Mouse (Mus musculus): ENCODE data around the gene Itprip. TPM values are rescaled to one million over a fixed set of nuclear protein-coding genes. Genes with fewer than 3 reads are reported as not detected.

Itprip gene
- polyA plus RNA-seq, 1 experiment: 0.79 TPM

DNA sequence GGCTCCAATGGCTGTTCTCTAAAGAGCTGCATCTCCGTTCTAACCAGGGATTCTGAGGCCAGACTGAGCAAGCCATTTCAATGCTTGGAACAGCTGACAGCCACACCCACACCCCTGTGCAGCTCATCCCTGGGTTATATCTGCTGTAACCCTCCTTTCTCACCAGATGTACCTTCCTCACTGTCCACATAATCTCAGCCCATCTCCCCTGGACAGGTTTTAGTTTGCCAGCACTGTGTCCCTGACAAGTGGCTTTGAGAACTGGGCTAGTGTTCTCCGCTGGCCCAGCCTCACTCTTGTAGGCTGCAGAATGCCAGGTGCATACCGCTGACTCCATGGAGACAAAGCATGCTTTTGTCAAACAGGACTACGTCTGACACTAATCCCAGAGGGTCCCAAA is 1.7 kb downstream of the Itprip start:
- Histone ChIP-seq H3K27ac (ENCODE audit: insufficient read depth, low read length) (no peak overlapping the region), H3K4me1 (ENCODE audit: control insufficient read depth, insufficient read depth, low read length) (no peaks in the 10 kb centered on the region; the same call in 1 of the 2 replicates), H3K4me3 (ENCODE audit: insufficient read depth, low read length) (no peak overlapping the region)
- no peak for TF ChIP-seq POLR2A (IDR thresholded peaks at IDR 0.05; ENCODE audit: extremely low read depth, insufficient read depth, low read length)
- no peak for TF ChIP-seq CTCF (IDR thresholded peaks at IDR 0.05; ENCODE audit: extremely low read depth, insufficient read depth, low read length)

DNA sequence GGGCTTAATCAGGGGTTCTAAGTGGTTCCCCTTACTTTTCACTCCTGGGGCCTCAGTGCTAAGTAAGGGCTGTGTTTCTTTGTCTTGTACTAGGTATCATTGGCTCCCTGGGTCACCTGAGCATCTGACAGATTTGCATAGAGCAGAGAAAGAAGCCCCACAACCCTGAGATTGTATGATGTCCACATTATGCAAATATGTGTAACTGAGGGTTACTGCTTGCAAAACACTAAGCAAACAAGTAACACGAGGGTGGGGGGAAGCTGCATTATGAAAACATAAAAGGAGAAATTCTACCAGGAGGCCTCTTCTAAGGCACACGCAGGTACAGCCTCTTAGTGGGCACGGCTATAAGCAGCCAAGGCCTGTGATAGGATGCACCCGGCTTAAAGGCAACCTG is 3.8 kb downstream of the Itprip start:
- no peaks in the 10 kb centered on the region; the same call in 1 of the 2 replicates for H3K4me1 ChIP-seq (ENCODE audit: control insufficient read depth, insufficient read depth, low read length)
- TF ChIP-seq POLR2A (IDR thresholded peaks at IDR 0.05; ENCODE audit: extremely low read depth, insufficient read depth, low read length) (no peak), CTCF (IDR thresholded peaks at IDR 0.05; ENCODE audit: extremely low read depth, insufficient read depth, low read length) (no peak)
- no peak overlapping the region for H3K27ac ChIP-seq (ENCODE audit: insufficient read depth, low read length)
- no peak overlapping the region for H3K4me3 ChIP-seq (ENCODE audit: insufficient read depth, low read length)

DNA sequence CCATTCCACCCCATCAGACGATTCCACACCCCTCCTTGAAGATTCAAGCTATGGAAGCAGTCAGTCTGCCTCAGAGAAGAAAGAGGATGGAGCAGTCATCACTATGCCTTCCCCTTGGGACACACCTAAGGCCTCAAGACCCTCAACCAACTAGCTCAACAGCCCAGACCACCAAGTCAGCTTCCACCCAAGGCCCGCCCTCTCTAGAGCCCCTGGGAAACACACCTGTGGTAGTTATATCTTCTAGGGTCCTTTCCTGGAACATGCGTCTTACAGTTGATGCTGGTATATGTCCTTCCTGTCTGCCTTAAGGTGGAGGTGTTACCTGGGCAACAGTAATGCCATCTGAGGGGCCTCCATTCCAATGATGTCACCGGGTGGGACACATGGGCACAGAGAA is 4.9 kb downstream of the Itprip start:
- Histone ChIP-seq H3K4me1 (ENCODE audit: control insufficient read depth, insufficient read depth, low read length) (no peaks in the 10 kb centered on the region; the same call in 1 of the 2 replicates), H3K4me3 (ENCODE audit: insufficient read depth, low read length) (no peak overlapping the region)

DNA sequence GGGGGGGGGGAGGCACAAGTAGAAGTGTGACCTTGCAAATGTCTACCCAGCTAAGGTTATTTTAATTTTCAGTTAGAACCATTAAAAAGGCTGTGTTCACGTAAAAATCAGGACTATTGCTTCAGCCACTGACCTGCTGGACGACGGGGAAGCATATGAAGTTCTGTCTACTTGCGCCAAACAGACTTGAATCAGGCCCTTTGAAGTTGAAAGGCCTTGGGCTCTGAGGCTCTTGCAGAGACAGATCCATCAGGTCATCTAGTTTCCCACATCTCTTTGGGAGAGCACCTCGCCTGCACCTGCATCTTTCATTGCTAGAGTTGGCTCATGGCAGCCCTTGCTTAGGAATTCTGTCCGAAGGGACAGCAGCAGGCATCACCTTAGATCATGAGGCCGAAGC is 5.8 kb downstream of the Itprip start:
- H3K4me1 ChIP-seq (ENCODE audit: control insufficient read depth, insufficient read depth, low read length): no peaks in the 10 kb centered on the region; the same call in 1 of the 2 replicates
- TF ChIP-seq CTCF (IDR thresholded peaks at IDR 0.05; ENCODE audit: extremely low read depth, insufficient read depth, low read length) (no peak), POLR2A (IDR thresholded peaks at IDR 0.05; ENCODE audit: extremely low read depth, insufficient read depth, low read length) (no peak)
- H3K4me3 ChIP-seq (ENCODE audit: insufficient read depth, low read length): no peak overlapping the region
- H3K27ac ChIP-seq (ENCODE audit: insufficient read depth, low read length): no peak overlapping the region

More for the DNA sequence above, 4.9 kb downstream of the Itprip start:
- no peak overlapping the region for H3K27ac ChIP-seq (ENCODE audit: insufficient read depth, low read length)
- TF ChIP-seq CTCF (IDR thresholded peaks at IDR 0.05; ENCODE audit: extremely low read depth, insufficient read depth, low read length) (no peak), POLR2A (IDR thresholded peaks at IDR 0.05; ENCODE audit: extremely low read depth, insufficient read depth, low read length) (no peak)

DNA sequence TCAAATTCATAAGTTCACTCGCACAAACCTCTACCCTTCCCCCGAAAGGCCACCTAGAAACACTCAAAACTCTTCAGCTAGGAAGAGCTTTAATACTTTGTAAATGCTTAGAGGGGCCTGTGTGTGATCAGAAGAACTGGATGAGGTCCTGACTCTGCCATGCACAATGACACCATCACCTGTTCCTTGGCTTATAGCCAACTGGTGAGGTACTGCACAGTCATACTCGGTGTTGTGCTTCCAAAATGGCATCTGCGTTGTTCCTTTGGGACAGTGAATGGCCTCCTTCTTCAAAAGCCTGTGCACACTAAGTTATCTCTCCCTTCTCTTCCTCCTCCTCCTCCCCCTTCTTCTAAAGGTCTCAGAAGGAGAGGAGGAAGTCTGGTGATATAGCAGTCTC is 8.3 kb downstream of the Itprip start:
- H3K27ac ChIP-seq (ENCODE audit: insufficient read depth, low read length): no peak overlapping the region
- no peak for TF ChIP-seq CTCF (IDR thresholded peaks at IDR 0.05; ENCODE audit: extremely low read depth, insufficient read depth, low read length)
- no peak for TF ChIP-seq POLR2A (IDR thresholded peaks at IDR 0.05; ENCODE audit: extremely low read depth, insufficient read depth, low read length)

DNA sequence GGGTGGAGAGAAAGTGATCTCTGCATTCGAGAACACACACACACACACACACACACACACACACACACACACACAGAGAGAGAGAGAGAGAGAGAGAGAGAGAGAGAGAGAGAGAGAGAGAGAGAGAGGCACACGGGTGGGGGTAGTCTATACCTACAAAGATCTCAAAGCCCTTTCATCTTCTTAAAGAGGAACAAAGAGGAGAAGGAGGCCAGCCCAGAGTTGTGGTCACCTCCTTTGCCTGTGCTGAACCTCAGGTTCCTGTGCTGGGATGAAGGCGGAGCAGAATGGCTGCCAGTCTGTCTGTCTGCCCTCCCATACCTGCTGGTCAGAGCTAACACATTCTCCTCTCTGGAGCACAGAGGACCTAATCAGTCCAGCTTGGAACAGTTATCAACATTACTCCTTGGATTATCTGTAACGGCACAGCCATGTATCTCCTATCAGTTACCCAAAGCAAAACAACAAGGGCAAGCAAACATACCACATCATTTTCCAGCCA is 8.9 kb downstream of the Itprip start:
- H3K27ac ChIP-seq (ENCODE audit: insufficient read depth, low read length): no peak overlapping the region
- no peak overlapping the region for H3K4me3 ChIP-seq (ENCODE audit: insufficient read depth, low read length)
- no peaks in the 10 kb centered on the region for H3K4me1 ChIP-seq (ENCODE audit: control insufficient read depth, insufficient read depth, low read length)
- TF ChIP-seq CTCF (IDR thresholded peaks at IDR 0.05; ENCODE audit: extremely low read depth, insufficient read depth, low read length) (no peak), POLR2A (IDR thresholded peaks at IDR 0.05; ENCODE audit: extremely low read depth, insufficient read depth, low read length) (no peak)

More for the DNA sequence above, 8.3 kb downstream of the Itprip start:
- Histone ChIP-seq H3K4me1 (ENCODE audit: control insufficient read depth, insufficient read depth, low read length) (no peaks in the 10 kb centered on the region), H3K4me3 (ENCODE audit: insufficient read depth, low read length) (no peak overlapping the region)

DNA sequence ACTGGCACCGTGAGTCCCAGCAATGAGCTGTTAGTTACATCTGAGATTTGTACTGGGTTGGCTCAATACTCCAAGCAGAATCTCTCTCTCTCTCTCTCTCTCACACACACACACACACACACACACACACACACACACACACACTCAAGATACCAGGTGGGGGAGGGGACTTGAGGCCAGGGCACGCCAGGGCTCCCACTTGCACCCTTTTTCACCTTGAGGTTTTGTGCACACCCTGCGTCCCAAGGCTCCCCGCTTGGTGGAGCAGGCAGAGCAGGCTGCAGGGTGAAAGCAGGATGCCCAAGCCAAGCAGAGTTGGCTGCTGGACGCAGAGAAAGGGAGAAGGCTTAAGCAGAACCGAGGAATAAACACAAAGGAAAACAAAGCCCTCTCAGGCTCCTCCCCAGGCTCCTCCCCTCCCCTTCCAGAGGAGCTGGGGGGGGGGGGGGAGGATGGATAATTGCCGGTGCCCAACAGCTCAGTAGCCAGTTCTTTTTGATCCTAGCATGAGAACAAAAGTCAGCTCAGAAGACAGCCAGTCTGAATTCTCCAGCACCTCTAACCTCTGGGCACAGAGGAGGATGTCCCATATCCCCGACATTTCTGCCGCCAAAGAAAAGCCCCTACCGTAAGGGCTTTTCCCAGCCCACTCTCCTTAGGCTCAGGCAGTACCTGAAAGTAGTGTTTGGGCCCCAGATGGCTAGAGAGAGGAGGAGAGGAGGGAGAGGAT is 9.5 kb downstream of the Itprip start:
- TF ChIP-seq POLR2A (IDR thresholded peaks at IDR 0.05; ENCODE audit: extremely low read depth, insufficient read depth, low read length) (no peak), CTCF (IDR thresholded peaks at IDR 0.05; ENCODE audit: extremely low read depth, insufficient read depth, low read length) (no peak)
- Histone ChIP-seq H3K27ac (ENCODE audit: insufficient read depth, low read length) (no peak overlapping the region), H3K4me3 (ENCODE audit: insufficient read depth, low read length) (no peak overlapping the region), H3K4me1 (ENCODE audit: control insufficient read depth, insufficient read depth, low read length) (no peaks in the 10 kb centered on the region)

DNA sequence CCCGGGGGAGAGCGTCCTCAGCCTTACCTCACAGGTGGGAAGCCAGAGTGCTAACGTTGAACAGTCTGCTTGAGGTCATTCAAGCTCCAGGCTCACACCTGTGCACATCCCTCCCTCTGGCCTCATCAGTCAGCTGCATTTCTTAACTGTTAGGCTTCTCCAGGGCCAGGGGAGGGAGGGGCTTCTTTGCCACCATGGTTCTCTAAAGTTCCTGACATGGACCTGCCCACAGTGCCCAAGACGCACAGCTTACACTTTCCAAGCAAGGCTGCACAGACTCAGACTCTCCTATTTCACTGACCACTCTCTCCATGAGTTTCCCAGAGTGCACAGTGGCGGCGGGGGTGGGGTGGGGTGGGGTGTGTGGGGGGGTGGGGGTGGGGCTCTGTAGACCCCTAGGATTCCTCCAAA is 10.1 kb downstream of the Itprip start:
- H3K4me1 ChIP-seq (ENCODE audit: control insufficient read depth, insufficient read depth, low read length): no peaks in the 10 kb centered on the region
- H3K27ac ChIP-seq (ENCODE audit: insufficient read depth, low read length): no peak overlapping the region
- no peak overlapping the region for H3K4me3 ChIP-seq (ENCODE audit: insufficient read depth, low read length)
- TF ChIP-seq POLR2A (IDR thresholded peaks at IDR 0.05; ENCODE audit: extremely low read depth, insufficient read depth, low read length) (no peak), CTCF (IDR thresholded peaks at IDR 0.05; ENCODE audit: extremely low read depth, insufficient read depth, low read length) (no peak)

DNA sequence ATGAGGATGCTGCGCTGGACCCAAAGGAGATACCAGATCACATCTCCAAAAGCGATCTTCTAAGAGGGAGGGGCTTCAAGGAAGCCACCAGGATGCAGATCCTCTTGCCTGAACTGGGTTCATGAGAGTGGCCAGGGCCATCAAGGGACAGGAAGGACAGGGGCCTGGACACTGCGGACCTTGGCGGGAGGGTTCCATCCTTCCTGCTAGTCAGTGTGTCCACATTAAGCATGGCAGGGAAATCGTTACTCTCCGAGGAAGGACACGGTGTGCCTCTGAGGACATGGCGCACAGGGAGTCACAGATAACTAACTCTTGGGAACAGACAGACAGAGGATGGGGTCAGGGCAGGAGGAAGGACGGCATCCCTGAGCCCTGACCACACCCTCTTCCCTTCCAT is 11.5 kb downstream of the Itprip start:
- H3K27ac ChIP-seq (ENCODE audit: insufficient read depth, low read length): no peak overlapping the region
- no peaks in the 10 kb centered on the region for H3K4me1 ChIP-seq (ENCODE audit: control insufficient read depth, insufficient read depth, low read length)
- H3K4me3 ChIP-seq (ENCODE audit: insufficient read depth, low read length): no peak overlapping the region
- TF ChIP-seq CTCF (IDR thresholded peaks at IDR 0.05; ENCODE audit: extremely low read depth, insufficient read depth, low read length) (no peak), POLR2A (IDR thresholded peaks at IDR 0.05; ENCODE audit: extremely low read depth, insufficient read depth, low read length) (no peak)

DNA sequence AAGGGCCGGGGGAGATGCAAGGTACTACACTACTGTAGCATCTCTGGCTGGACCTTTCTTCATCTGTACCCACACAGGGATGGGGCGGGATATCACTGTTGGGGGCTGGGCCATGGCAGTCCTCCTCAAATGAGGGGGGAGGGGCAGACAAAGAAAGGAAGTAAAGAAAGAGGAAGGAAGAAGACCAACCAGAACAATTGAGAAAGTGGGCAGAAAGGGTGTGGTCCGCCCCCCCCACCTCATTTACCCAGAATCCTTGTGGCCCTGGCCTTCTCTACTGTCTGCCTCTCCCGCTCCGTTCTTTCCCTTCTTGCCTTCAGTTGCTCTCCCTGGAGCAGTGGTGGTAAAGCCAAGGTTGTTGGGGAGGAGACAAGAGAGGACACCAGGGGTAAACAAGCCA is 13.5 kb downstream of the Itprip start:
- TF ChIP-seq CTCF (IDR thresholded peaks at IDR 0.05; ENCODE audit: extremely low read depth, insufficient read depth, low read length): no peak
- TF ChIP-seq POLR2A (IDR thresholded peaks at IDR 0.05; ENCODE audit: extremely low read depth, insufficient read depth, low read length): no peak
- no peak overlapping the region for H3K27ac ChIP-seq (ENCODE audit: insufficient read depth, low read length)
- no peaks in the 10 kb centered on the region for H3K4me1 ChIP-seq (ENCODE audit: control insufficient read depth, insufficient read depth, low read length)
- H3K4me3 ChIP-seq (ENCODE audit: insufficient read depth, low read length): no peak overlapping the region

Data from cortical plate, adult 2 months (tissue).